Mouse (Mus musculus) limb, embryonic 15.5 days (tissue): ENCODE data around the gene Nup107. TPM values are rescaled to one million over a fixed set of nuclear protein-coding genes. Genes with fewer than 3 reads are reported as not detected.
"Not testable (repeated sequence)": the region's sequence is repeated elsewhere in the genome, so short reads cannot be mapped to it uniquely, and the experiment has no call there.

Source experiments
- ATAC-seq: fragments of 200-750 bp; cut with Nextera tagmentation; 2 replicates; pipeline ENCODE4 v1.8.0; 2017; ENCODE audit warnings: low read depth, moderate TSS enrichment; ENCODE audit not compliant: insufficient number of reproducible peaks, low FRiP score, low TSS enrichment
- H3K27ac ChIP-seq: fragments of 300-500 bp; sonication (generic); 2 replicates; pipeline ENCODE4 v1.5.1; 2015; ENCODE audit warnings: moderate library complexity, mild to moderate bottlenecking, inconsistent platforms
- H3K27me3 ChIP-seq: fragments of 300-500 bp; sonication (generic); 2 replicates; pipeline ENCODE4 v1.6.1; 2015; ENCODE audit warnings: inconsistent platforms
- H3K36me3 ChIP-seq: fragments of 300-500 bp; sonication (generic); 2 replicates; pipeline ENCODE4 v1.6.1; 2015; ENCODE audit warnings: inconsistent platforms
- H3K4me1 ChIP-seq: fragments of 300-500 bp; sonication (generic); 2 replicates; pipeline ENCODE4 v1.6.1; 2015; ENCODE audit warnings: inconsistent platforms
- H3K4me2 ChIP-seq: fragments of 300-500 bp; sonication (generic); 2 replicates; pipeline ENCODE4 v1.6.1; 2015; ENCODE audit warnings: mild to moderate bottlenecking, inconsistent platforms
- H3K4me3 ChIP-seq: fragments of 300-500 bp; sonication (generic); 2 replicates; pipeline ENCODE4 v1.5.1; 2015; ENCODE audit warnings: mild to moderate bottlenecking, inconsistent platforms
- H3K9ac ChIP-seq: fragments of 300-500 bp; sonication (generic); 2 replicates; pipeline ENCODE4 v1.6.1; 2015; ENCODE audit warnings: inconsistent platforms
- H3K9me3 ChIP-seq: fragments of 300-500 bp; sonication (generic); 2 replicates; pipeline ENCODE4 v1.6.1; 2016; ENCODE audit warnings: inconsistent platforms
- WGBS: fragments of 180-500 bp; shearing (Covaris S2); methylation state at CpG from one replicate; pipeline ENCODE4 v1.1.7; 2015; 5-methylcytosine and 5-hydroxymethylcytosine counted together
- polyA plus RNA-seq: library from polyadenylated mRNA; unstranded; fragments of >200 nt; fragmentation: Nextera tagmentation; extraction: Ambion mirVana; gene quantifications from 2 replicates; pipeline ENCODE4 v1.2.1, GENCODE M21; 2015

Nup107 gene
- polyA plus RNA-seq, 1 experiment from 2014 or later, result 54.6 TPM

- ATAC-seq, result no peak
- 95% methylated on average over 7 of the region's 7 CpGs for WGBS
- Histone ChIP-seq H3K27me3 (no peaks in the 10 kb centered on the region), H3K9ac (no peak overlapping the region), H3K4me1 (peaks cover 4% of the 10 kb centered on the region; the same call in 1 of the 2 replicates), H3K9me3 (no peaks in the 10 kb centered on the region), H3K27ac (no peak overlapping the region), H3K36me3 (peaks cover 72% of the 10 kb centered on the region), H3K4me3 (no peak overlapping the region), H3K4me2 (no peak overlapping the region)
These were observed 40.1 kb downstream of the Nup107 start for GRCm38 (mm10) chr10:117752304-117752821.

GRCm38 (mm10) chr10:117751744-117752143 is 40.8 kb downstream of the Nup107 start:
- 91% methylated on average over 6 of the region's 6 CpGs for WGBS
- H3K4me3 ChIP-seq, result no peak overlapping the region
- H3K36me3 ChIP-seq, result peaks cover 66% of the 10 kb centered on the region
- H3K27me3 ChIP-seq, result no peaks in the 10 kb centered on the region
- no peak overlapping the region for H3K4me2 ChIP-seq
- no peak for ATAC-seq
- no peak overlapping the region for H3K9ac ChIP-seq
- H3K27ac ChIP-seq, result no peak overlapping the region
- H3K4me1 ChIP-seq, result peaks cover 4% of the 10 kb centered on the region; the same call in 1 of the 2 replicates
- no peaks in the 10 kb centered on the region for H3K9me3 ChIP-seq

GRCm38 (mm10) chr10:117751282-117751610 is 41.3 kb downstream of the Nup107 start:
- Histone ChIP-seq H3K4me2 (no peak overlapping the region), H3K9ac (no peak overlapping the region), H3K27me3 (no peaks in the 10 kb centered on the region), H3K36me3 (peaks cover 61% of the 10 kb centered on the region), H3K4me1 (peaks cover 6% of the 10 kb centered on the region; the same call in 1 of the 2 replicates), H3K27ac (no peak overlapping the region), H3K4me3 (no peak overlapping the region), H3K9me3 (no peaks in the 10 kb centered on the region)
- ATAC-seq, result no peak
- 96% methylated on average over 14 of the region's 14 CpGs for WGBS

- no peak overlapping the region for H3K9ac ChIP-seq
- WGBS, result 97% methylated on average over 5 of the region's 5 CpGs
- H3K36me3 ChIP-seq, result peaks cover 56% of the 10 kb centered on the region
- no peaks in the 10 kb centered on the region for H3K27me3 ChIP-seq
- H3K4me2 ChIP-seq, result no peak overlapping the region
- H3K9me3 ChIP-seq, result no peaks in the 10 kb centered on the region
- H3K4me3 ChIP-seq, result no peak overlapping the region
- H3K27ac ChIP-seq, result no peak overlapping the region
- ATAC-seq, result no peak
- H3K4me1 ChIP-seq, result peaks cover 6% of the 10 kb centered on the region; the same call in 1 of the 2 replicates
These were observed 41.8 kb downstream of the Nup107 start for GRCm38 (mm10) chr10:117750529-117751281.

GRCm38 (mm10) chr10:117749787-117750343 is 42.6 kb downstream of the Nup107 start:
- ATAC-seq, result no peak
- H3K27me3 ChIP-seq, result no peaks in the 10 kb centered on the region
- no peak overlapping the region for H3K27ac ChIP-seq
- peaks cover 48% of the 10 kb centered on the region for H3K36me3 ChIP-seq
- no peak overlapping the region for H3K9ac ChIP-seq
- no peak overlapping the region for H3K4me3 ChIP-seq
- H3K4me1 ChIP-seq, result peaks cover 12% of the 10 kb centered on the region; the same call in 1 of the 2 replicates
- 93% methylated on average over 14 of the region's 14 CpGs for WGBS
- H3K4me2 ChIP-seq, result no peak overlapping the region
- no peaks in the 10 kb centered on the region for H3K9me3 ChIP-seq

- no peak for ATAC-seq
- WGBS, result 87% methylated on average over 10 of the region's 10 CpGs
- no peak overlapping the region for H3K9ac ChIP-seq
- H3K9me3 ChIP-seq, result no peaks in the 10 kb centered on the region
- no peaks in the 10 kb centered on the region for H3K27me3 ChIP-seq
- H3K27ac ChIP-seq, result no peak overlapping the region
- H3K36me3 ChIP-seq, result peaks cover 42% of the 10 kb centered on the region
- no peak overlapping the region for H3K4me3 ChIP-seq
- H3K4me2 ChIP-seq, result no peak overlapping the region
- H3K4me1 ChIP-seq, result peaks cover 15% of the 10 kb centered on the region
These were observed 43.3 kb downstream of the Nup107 start for GRCm38 (mm10) chr10:117749050-117749686.

GRCm38 (mm10) chr10:117748276-117749049 is 44.0 kb downstream of the Nup107 start:
- 88% methylated on average over 10 of the region's 10 CpGs for WGBS
- peaks cover 45% of the 10 kb centered on the region for H3K36me3 ChIP-seq

GRCm38 (mm10) chr10:117747711-117748110 is 44.8 kb downstream of the Nup107 start:
- no peak overlapping the region for H3K4me3 ChIP-seq
- 84% methylated on average over 7 of the region's 7 CpGs for WGBS
- H3K9ac ChIP-seq, result no peak overlapping the region
- H3K27me3 ChIP-seq, result no peaks in the 10 kb centered on the region
- no peak for ATAC-seq
- H3K36me3 ChIP-seq, result peaks cover 45% of the 10 kb centered on the region
- H3K9me3 ChIP-seq, result no peaks in the 10 kb centered on the region
- no peak overlapping the region for H3K27ac ChIP-seq
- no peak overlapping the region for H3K4me2 ChIP-seq
- H3K4me1 ChIP-seq, result peaks cover 25% of the 10 kb centered on the region

More at GRCm38 (mm10) chr10:117748276-117749049, 44.0 kb downstream of the Nup107 start:
- Histone ChIP-seq H3K27ac (no peak overlapping the region), H3K27me3 (no peaks in the 10 kb centered on the region), H3K9me3 (no peaks in the 10 kb centered on the region), H3K4me1 (peaks cover 22% of the 10 kb centered on the region), H3K4me3 (no peak overlapping the region), H3K4me2 (no peak overlapping the region), H3K9ac (no peak overlapping the region)
- ATAC-seq, result no peak

GRCm38 (mm10) chr10:117746297-117746883 is 46.1 kb downstream of the Nup107 start, which contains the start of gene Slc35e3:
Slc35e3 (minus strand) TSS chr10:117746365.
- Histone ChIP-seq H3K27ac (peak within 1 kb of the TSS; percentile 81), H3K4me2 (peak within 1 kb of the TSS; percentile 71), H3K4me3 (peak within 1 kb of the TSS; percentile 52), H3K27me3 (no peaks in the 10 kb centered on the region), H3K36me3 (peaks cover 32% of the 10 kb centered on the region), H3K9me3 (no peaks in the 10 kb centered on the region), H3K9ac (peak within 1 kb of the TSS; percentile 42; the same call in 1 of the 2 replicates), H3K4me1 (peaks cover 30% of the 10 kb centered on the region)
- 14% methylated on average over 46 of the region's 46 CpGs for WGBS
- peak; percentile 92 for ATAC-seq

- H3K9me3 ChIP-seq, result not testable (repeated sequence)
- under 1% methylated on average over 21 of the region's 46 CpGs for WGBS
These were observed 46.8 kb downstream of the Nup107 start for GRCm38 (mm10) chr10:117745570-117746296.

More at GRCm38 (mm10) chr10:117745570-117746296, 46.8 kb downstream of the Nup107 start:
- peaks cover 26% of the 10 kb centered on the region for H3K36me3 ChIP-seq
- H3K9ac ChIP-seq, result peak overlapping the region; percentile 42; the same call in 1 of the 2 replicates
- H3K4me3 ChIP-seq, result peak overlapping the region; percentile 52
- not testable (repeated sequence) for H3K27me3 ChIP-seq
- peak; percentile 5; the same call in 1 of the 2 replicates for ATAC-seq
- peak overlapping the region; percentile 81 for H3K27ac ChIP-seq
- H3K4me2 ChIP-seq, result peak overlapping the region; percentile 71
- peaks cover 32% of the 10 kb centered on the region for H3K4me1 ChIP-seq
